Mouse (Mus musculus) midbrain, postnatal 0 days (tissue): ENCODE measurements around the gene Syt8. TPM values are rescaled to one million over a fixed set of nuclear protein-coding genes. Genes with fewer than 3 reads are reported as not detected.

Source experiments
- ATAC-seq: fragments of 200-750 bp; cut with Nextera tagmentation; 2 replicates; pipeline ENCODE4 v1.8.0; 2017; ENCODE audit warnings: moderate number of reproducible peaks, mild to moderate bottlenecking, moderate TSS enrichment, moderate library complexity; ENCODE audit not compliant: low FRiP score
- DNase-seq: peaks from one replicate; pipeline ENCODE4 v3.0.0-alpha.2; 2015; ENCODE audit warnings: low spot score
- H3K27ac ChIP-seq: fragments of 300-500 bp; sonication (generic); 2 replicates; pipeline ENCODE4 v1.5.1; 2014; ENCODE audit warnings: low read depth, mild to moderate bottlenecking, low read length, mixed read lengths
- H3K27me3 ChIP-seq: fragments of 300-500 bp; sonication (generic); 2 replicates; pipeline ENCODE4 v1.6.1; 2014; ENCODE audit warnings: low read length, control low read depth, mixed read lengths; ENCODE audit not compliant: insufficient read depth
- H3K36me3 ChIP-seq: fragments of 300-500 bp; sonication (generic); 2 replicates; pipeline ENCODE4 v1.6.1; 2014; ENCODE audit warnings: low read length, control low read depth, mixed read lengths; ENCODE audit not compliant: insufficient read depth
- H3K4me1 ChIP-seq: fragments of 300-500 bp; sonication (generic); 2 replicates; pipeline ENCODE4 v1.6.1; 2014; ENCODE audit warnings: mild to moderate bottlenecking, control low read depth, antibody characterized with exemption, low read length, mixed read lengths; ENCODE audit not compliant: insufficient read depth
- H3K4me2 ChIP-seq: fragments of 300-500 bp; sonication (generic); 2 replicates; pipeline ENCODE4 v1.6.1; 2014; ENCODE audit warnings: low read depth, mild to moderate bottlenecking, low read length, mixed read lengths; ENCODE audit not compliant: poor library complexity, severe bottlenecking
- H3K4me3 ChIP-seq: fragments of 300-500 bp; sonication (generic); 2 replicates; pipeline ENCODE4 v1.5.1; 2014; ENCODE audit warnings: low read depth, mild to moderate bottlenecking, low read length, moderate library complexity
- H3K9ac ChIP-seq: fragments of 300-500 bp; sonication (generic); replicated peaks from 2 replicates; pipeline ENCODE4 v1.6.1; 2014; ENCODE audit warnings: mild to moderate bottlenecking, low read length, moderate library complexity, mixed read lengths; ENCODE audit not compliant: poor library complexity, severe bottlenecking
- H3K9me3 ChIP-seq: fragments of 300-500 bp; sonication (generic); 2 replicates; pipeline ENCODE4 v1.6.1; 2016; ENCODE audit warnings: low read length, control low read depth
- CTCF ChIP-seq: IDR thresholded peaks from 2 replicates; pipeline ENCODE4 v1.5.1; 2016; ENCODE audit warnings: antibody characterized with exemption, mild to moderate bottlenecking
- WGBS: fragments of 180-500 bp; shearing (Covaris S2); extraction: QIAGEN DNeasy Blood & Tissue Kit; methylation state at CpG from one replicate; pipeline ENCODE4 v1.1.7; 2014; 5-methylcytosine and 5-hydroxymethylcytosine counted together
- polyA plus RNA-seq: library from polyadenylated mRNA; unstranded; fragments of >200 nt; fragmentation: Nextera tagmentation; extraction: Ambion mirVana; gene quantifications from 2 replicates; pipeline ENCODE4 v1.2.1, GENCODE M21; 2015
- total RNA-seq: library from RNA; depleted of rRNA; stranded (reverse); fragments of >200 nt; gene quantifications from 2 replicates; pipeline ENCODE4 v1.2.3, GENCODE M21; 2014

The Syt8 gene
- total and polyA plus RNA-seq, 2 experiments from 2014 or later: not detected

GRCm38 (mm10) chr7:142471414-142471861 lies 36.8 kb downstream of the Syt8 start:
- ATAC-seq: no peak
- WGBS: 38% methylated on average over 6 of the region's 6 CpGs
- H3K36me3 ChIP-seq: no peaks in the 10 kb centered on the region
- no peaks in the 10 kb centered on the region for H3K27me3 ChIP-seq
- H3K27ac ChIP-seq: no peak overlapping the region
- no peaks in the 10 kb centered on the region for H3K4me1 ChIP-seq
- H3K9ac ChIP-seq: no peak overlapping the region
- H3K9me3 ChIP-seq: no peaks in the 10 kb centered on the region
- TF ChIP-seq CTCF: no peak
- H3K4me3 ChIP-seq: no peak overlapping the region
- no peak for DNase-seq
- no peak overlapping the region for H3K4me2 ChIP-seq

GRCm38 (mm10) chr7:142471884-142472570 lies 37.4 kb downstream of the Syt8 start:
- Histone ChIP-seq H3K27ac (no peak overlapping the region), H3K9ac (no peak overlapping the region), H3K9me3 (no peaks in the 10 kb centered on the region), H3K4me2 (no peak overlapping the region), H3K36me3 (no peaks in the 10 kb centered on the region), H3K27me3 (no peaks in the 10 kb centered on the region), H3K4me3 (no peak overlapping the region), H3K4me1 (no peaks in the 10 kb centered on the region)
- no peak for TF ChIP-seq CTCF
- ATAC-seq: no peak
- no peak for DNase-seq
- WGBS: 48% methylated on average over 15 of the region's 15 CpGs

DNA sequence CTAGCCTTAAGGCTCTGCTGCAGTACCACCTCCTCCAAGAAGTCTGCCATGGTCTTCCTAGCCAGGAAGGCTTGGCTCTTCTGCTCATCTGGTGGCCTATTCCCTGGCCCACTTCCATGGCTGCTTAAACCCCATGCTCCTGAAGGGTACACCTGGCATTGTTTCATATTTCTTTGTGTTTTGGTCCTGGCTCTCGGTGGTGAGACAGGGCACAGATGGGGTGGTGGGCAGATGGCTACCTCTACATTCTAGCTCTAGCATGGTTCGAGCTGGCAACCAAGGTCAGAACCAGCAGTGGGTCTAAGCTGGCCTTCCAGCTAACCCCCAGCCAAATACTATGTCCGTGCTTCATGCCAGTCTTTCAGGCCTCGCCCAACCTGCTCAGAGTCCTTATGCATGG lies 38.3 kb downstream of the Syt8 start:
- Histone ChIP-seq H3K36me3 (no peaks in the 10 kb centered on the region), H3K4me2 (no peak overlapping the region), H3K4me1 (no peaks in the 10 kb centered on the region), H3K9me3 (no peaks in the 10 kb centered on the region), H3K4me3 (no peak overlapping the region), H3K27me3 (no peaks in the 10 kb centered on the region), H3K27ac (no peak overlapping the region), H3K9ac (no peak overlapping the region)
- TF ChIP-seq CTCF: no peak
- ATAC-seq: no peak
- 93% methylated on average over 4 of the region's 4 CpGs for whole genome bisulfite sequencing
- no peak for DNase-seq

DNA sequence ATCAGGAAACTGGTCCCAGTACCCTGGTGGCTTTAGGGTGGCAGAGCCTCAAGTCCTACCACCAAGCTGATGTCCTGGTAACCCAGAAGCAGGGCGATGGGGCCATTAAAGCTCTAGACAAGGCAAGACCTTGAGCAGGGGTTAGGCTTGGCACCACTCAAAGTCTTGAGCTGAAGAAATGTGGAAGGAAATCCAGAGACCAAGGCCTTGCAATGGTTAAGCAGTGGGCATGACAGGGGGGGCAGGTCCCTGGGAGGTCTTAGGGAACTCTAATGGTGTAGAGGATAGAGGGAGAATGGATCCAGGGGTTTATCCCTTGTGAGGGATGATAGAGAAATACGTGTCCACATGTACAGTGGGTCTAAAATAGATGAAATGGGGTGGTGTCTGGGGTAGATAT lies 38.8 kb downstream of the Syt8 start:
- DNase-seq: no peak
- WGBS: 92% methylated on average over 2 of the region's 2 CpGs
- TF ChIP-seq CTCF: no peak

GRCm38 (mm10) chr7:142474799-142475198 lies 40.1 kb downstream of the Syt8 start:
- no peaks in the 10 kb centered on the region for H3K4me1 ChIP-seq
- no peak overlapping the region for H3K4me2 ChIP-seq
- 88% methylated on average over 14 of the region's 14 CpGs for WGBS
- ATAC-seq: no peak
- H3K27ac ChIP-seq: no peak overlapping the region
- no peaks in the 10 kb centered on the region for H3K36me3 ChIP-seq
- no peaks in the 10 kb centered on the region for H3K27me3 ChIP-seq
- H3K4me3 ChIP-seq: no peak overlapping the region
- no peak for TF ChIP-seq CTCF
- H3K9ac ChIP-seq: no peak overlapping the region
- no peak for DNase-seq
- H3K9me3 ChIP-seq: no peaks in the 10 kb centered on the region

More for the DNA sequence above, 38.8 kb downstream of the Syt8 start:
- no peaks in the 10 kb centered on the region for H3K4me1 ChIP-seq
- H3K9me3 ChIP-seq: no peaks in the 10 kb centered on the region
- H3K36me3 ChIP-seq: no peaks in the 10 kb centered on the region
- no peak overlapping the region for H3K27ac ChIP-seq
- no peak for ATAC-seq
- no peak overlapping the region for H3K4me2 ChIP-seq
- no peak overlapping the region for H3K9ac ChIP-seq
- H3K4me3 ChIP-seq: no peak overlapping the region
- no peaks in the 10 kb centered on the region for H3K27me3 ChIP-seq

GRCm38 (mm10) chr7:142475641-142476040 lies 41.0 kb downstream of the Syt8 start:
- H3K9ac ChIP-seq: no peak overlapping the region
- H3K27ac ChIP-seq: no peak overlapping the region
- no peak overlapping the region for H3K4me2 ChIP-seq
- H3K4me1 ChIP-seq: no peaks in the 10 kb centered on the region
- ATAC-seq (no peak), DNase-seq (no peak)
- no peaks in the 10 kb centered on the region for H3K36me3 ChIP-seq
- no peaks in the 10 kb centered on the region for H3K27me3 ChIP-seq
- 58% methylated on average over 7 of the region's 7 CpGs for WGBS
- H3K9me3 ChIP-seq: no peaks in the 10 kb centered on the region
- H3K4me3 ChIP-seq: no peak overlapping the region
- no peak for TF ChIP-seq CTCF
